18 mouse cellular contexts compared by ENCODE assay signal in genomic region chr15:30660539-30661149, GRCm38 (mm10).
"Had no signal": no experiment of that assay in that cellular context is flagged by ENCODE, and none has a peak within 500 bp of the region (broad histone marks: within the 10 kb centered on the region; RNA-seq: fewer than 3 reads in every experiment).

No protein-coding gene starts in this region.

- H3K4me1 ChIP-seq: megakaryocyte, embryonic 14.5 days; midbrain, embryonic 15.5 days; stomach, embryonic 15.5 days had no signal

- ATAC-seq: liver, postnatal 0 days; midbrain, embryonic 13.5 days had no signal

- H3K36me3 ChIP-seq: lung, embryonic 15.5 days; midbrain, embryonic 13.5 days; midbrain, embryonic 15.5 days; neural tube, embryonic 13.5 days; neural tube, embryonic 15.5 days; stomach, embryonic 15.5 days had no signal

- H3K9ac ChIP-seq: liver, postnatal 0 days; lung, embryonic 15.5 days; midbrain, embryonic 13.5 days; midbrain, embryonic 15.5 days; neural tube, embryonic 13.5 days; neural tube, embryonic 15.5 days; stomach, embryonic 15.5 days had no signal

- H3K4me2 ChIP-seq: lung, embryonic 15.5 days; midbrain, embryonic 11.5 days; midbrain, embryonic 13.5 days; midbrain, embryonic 15.5 days; neural tube, embryonic 13.5 days; neural tube, embryonic 15.5 days; stomach, embryonic 15.5 days had no signal

- H3K27me3 ChIP-seq: lung, embryonic 15.5 days; megakaryocyte, embryonic 14.5 days; midbrain, embryonic 13.5 days; midbrain, embryonic 15.5 days; neural tube, embryonic 13.5 days; neural tube, embryonic 15.5 days; stomach, embryonic 15.5 days had no signal

- H3K9me3 ChIP-seq: lung, embryonic 15.5 days; midbrain, embryonic 13.5 days; midbrain, embryonic 15.5 days; neural tube, embryonic 13.5 days; neural tube, embryonic 15.5 days; stomach, embryonic 15.5 days had no signal

- H3K27ac ChIP-seq: macrophage; midbrain, embryonic 13.5 days; midbrain, embryonic 15.5 days; neural tube, embryonic 13.5 days; neural tube, embryonic 15.5 days; stomach, embryonic 15.5 days; stomach, postnatal 0 days had no signal

- H3K4me3 ChIP-seq: lung, embryonic 15.5 days; megakaryocyte, embryonic 14.5 days; midbrain, embryonic 13.5 days; midbrain, embryonic 15.5 days; neural tube, embryonic 13.5 days; neural tube, embryonic 15.5 days; stomach, embryonic 15.5 days had no signal

- DNase-seq: liver, postnatal 0 days; lung, adult 2 months; lung, postnatal 14 days; lung, postnatal 36 days; right cerebral cortex, postnatal 14 days; thymus, adult 2 months; thymus, postnatal 25 days; thymus, postnatal 4 days had no signal
